Mouse (Mus musculus) midbrain, postnatal 0 days (tissue): ENCODE data around the gene Ccdc62. TPM values are rescaled to one million over a fixed set of nuclear protein-coding genes. Genes with fewer than 3 reads are reported as not detected.
A peak's percentile ranks its signal among the peaks of the same experiment; 100 is the strongest.

Source experiments
- ATAC-seq: fragments of 200-750 bp; cut with Nextera tagmentation; 2 replicates; pipeline ENCODE4 v1.8.0; 2017; ENCODE audit warnings: moderate number of reproducible peaks, mild to moderate bottlenecking, moderate TSS enrichment, moderate library complexity; ENCODE audit not compliant: low FRiP score
- DNase-seq: peaks from one replicate; pipeline ENCODE4 v3.0.0-alpha.2; 2015; ENCODE audit warnings: low spot score
- H3K27ac ChIP-seq: fragments of 300-500 bp; sonication (generic); 2 replicates; pipeline ENCODE4 v1.5.1; 2014; ENCODE audit warnings: low read depth, mild to moderate bottlenecking, low read length, mixed read lengths
- H3K27me3 ChIP-seq: fragments of 300-500 bp; sonication (generic); 2 replicates; pipeline ENCODE4 v1.6.1; 2014; ENCODE audit warnings: low read length, control low read depth, mixed read lengths; ENCODE audit not compliant: insufficient read depth
- H3K36me3 ChIP-seq: fragments of 300-500 bp; sonication (generic); 2 replicates; pipeline ENCODE4 v1.6.1; 2014; ENCODE audit warnings: low read length, control low read depth, mixed read lengths; ENCODE audit not compliant: insufficient read depth
- H3K4me1 ChIP-seq: fragments of 300-500 bp; sonication (generic); 2 replicates; pipeline ENCODE4 v1.6.1; 2014; ENCODE audit warnings: mild to moderate bottlenecking, control low read depth, antibody characterized with exemption, low read length, mixed read lengths; ENCODE audit not compliant: insufficient read depth
- H3K4me2 ChIP-seq: fragments of 300-500 bp; sonication (generic); 2 replicates; pipeline ENCODE4 v1.6.1; 2014; ENCODE audit warnings: low read depth, mild to moderate bottlenecking, low read length, mixed read lengths; ENCODE audit not compliant: poor library complexity, severe bottlenecking
- H3K4me3 ChIP-seq: fragments of 300-500 bp; sonication (generic); 2 replicates; pipeline ENCODE4 v1.5.1; 2014; ENCODE audit warnings: low read depth, mild to moderate bottlenecking, low read length, moderate library complexity
- H3K9ac ChIP-seq: fragments of 300-500 bp; sonication (generic); replicated peaks from 2 replicates; pipeline ENCODE4 v1.6.1; 2014; ENCODE audit warnings: mild to moderate bottlenecking, low read length, moderate library complexity, mixed read lengths; ENCODE audit not compliant: poor library complexity, severe bottlenecking
- H3K9me3 ChIP-seq: fragments of 300-500 bp; sonication (generic); 2 replicates; pipeline ENCODE4 v1.6.1; 2016; ENCODE audit warnings: low read length, control low read depth
- CTCF ChIP-seq: IDR thresholded peaks from 2 replicates; pipeline ENCODE4 v1.5.1; 2016; ENCODE audit warnings: antibody characterized with exemption, mild to moderate bottlenecking
- WGBS: fragments of 180-500 bp; shearing (Covaris S2); extraction: QIAGEN DNeasy Blood & Tissue Kit; methylation state at CpG from one replicate; pipeline ENCODE4 v1.1.7; 2014; 5-methylcytosine and 5-hydroxymethylcytosine counted together
- microRNA-seq: library from miRNA; unstranded; fragments of <30 nt; microRNA quantifications from one replicate; pipeline ENCODE4, GENCODE M21; 2016; ENCODE audit warnings: borderline number of aligned reads
- polyA plus RNA-seq: library from polyadenylated mRNA; unstranded; fragments of >200 nt; fragmentation: Nextera tagmentation; extraction: Ambion mirVana; gene quantifications from 2 replicates; pipeline ENCODE4 v1.2.1, GENCODE M21; 2015
- total RNA-seq: library from RNA; depleted of rRNA; stranded (reverse); fragments of >200 nt; gene quantifications from 2 replicates; pipeline ENCODE4 v1.2.3, GENCODE M21; 2014; rRNA removed

Ccdc62 gene
- total and polyA plus RNA-seq, 2 experiments from 2014 or later, result 0.27 to 2.9 TPM

- H3K4me2 ChIP-seq, result no peak overlapping the region
- no peak overlapping the region for H3K9ac ChIP-seq
- DNase-seq (no peak), ATAC-seq (no peak)
- H3K4me3 ChIP-seq, result no peak overlapping the region
- peaks cover 17% of the 10 kb centered on the region for H3K4me1 ChIP-seq
- peaks cover 4% of the 10 kb centered on the region; the same call in 1 of the 2 replicates for H3K36me3 ChIP-seq
- H3K27ac ChIP-seq, result peak overlapping the region; percentile 65
- no peaks in the 10 kb centered on the region for H3K9me3 ChIP-seq
- 50% methylated on average over 3 of the region's 3 CpGs for WGBS
- TF ChIP-seq CTCF, result no peak
- H3K27me3 ChIP-seq, result no peaks in the 10 kb centered on the region
Observed at GRCm38 (mm10) chr5:124014180-124014579, 83.7 kb downstream of the Ccdc62 start.

GRCm38 (mm10) chr5:124014791-124015251 lies 84.3 kb downstream of the Ccdc62 start:
- no peaks in the 10 kb centered on the region for H3K27me3 ChIP-seq
- no peaks in the 10 kb centered on the region for H3K9me3 ChIP-seq
- H3K4me3 ChIP-seq, result no peak overlapping the region
- no peak overlapping the region; the same call in 1 of the 2 replicates for H3K4me2 ChIP-seq
- H3K36me3 ChIP-seq, result peaks cover under 1% of the 10 kb centered on the region; the same call in 1 of the 2 replicates
- DNase-seq (peak; percentile 76), ATAC-seq (no peak)
- peak overlapping the region; percentile 65 for H3K27ac ChIP-seq
- H3K4me1 ChIP-seq, result peaks cover 17% of the 10 kb centered on the region
- no peak for TF ChIP-seq CTCF
- no peak overlapping the region for H3K9ac ChIP-seq
- 11% methylated on average over 11 of the region's 11 CpGs for WGBS

GRCm38 (mm10) chr5:124015727-124016126 lies 85.2 kb downstream of the Ccdc62 start:
- Histone ChIP-seq H3K9ac (no peak overlapping the region), H3K27ac (no peak overlapping the region), H3K9me3 (no peaks in the 10 kb centered on the region), H3K4me3 (no peak overlapping the region), H3K27me3 (no peaks in the 10 kb centered on the region), H3K36me3 (no peaks in the 10 kb centered on the region), H3K4me1 (peaks cover 9% of the 10 kb centered on the region), H3K4me2 (no peak overlapping the region)
- ATAC-seq (no peak), DNase-seq (no peak)
- WGBS, result 75% methylated on average over 2 of the region's 2 CpGs
- no peak for TF ChIP-seq CTCF

GRCm38 (mm10) chr5:124016291-124016821 lies 85.9 kb downstream of the Ccdc62 start:
- no peak overlapping the region for H3K27ac ChIP-seq
- no peaks in the 10 kb centered on the region for H3K27me3 ChIP-seq
- DNase-seq (no peak), ATAC-seq (no peak)
- WGBS, result 80% methylated on average over 7 of the region's 7 CpGs
- no peak for TF ChIP-seq CTCF
- no peaks in the 10 kb centered on the region for H3K9me3 ChIP-seq
- H3K4me1 ChIP-seq, result peaks cover 6% of the 10 kb centered on the region
- H3K4me2 ChIP-seq, result no peak overlapping the region
- no peaks in the 10 kb centered on the region for H3K36me3 ChIP-seq
- H3K9ac ChIP-seq, result no peak overlapping the region
- no peak overlapping the region for H3K4me3 ChIP-seq

GRCm38 (mm10) chr5:124017941-124018340 lies 87.5 kb downstream of the Ccdc62 start:
- H3K4me1 ChIP-seq, result peaks cover 3% of the 10 kb centered on the region; the same call in 1 of the 2 replicates
- no peaks in the 10 kb centered on the region for H3K9me3 ChIP-seq
- DNase-seq (no peak), ATAC-seq (no peak)
- 66% methylated on average over 9 of the region's 9 CpGs for WGBS
- no peaks in the 10 kb centered on the region for H3K27me3 ChIP-seq
- no peaks in the 10 kb centered on the region for H3K36me3 ChIP-seq
- no peak overlapping the region for H3K4me3 ChIP-seq
- TF ChIP-seq CTCF, result no peak
- no peak overlapping the region for H3K27ac ChIP-seq
- H3K9ac ChIP-seq, result no peak overlapping the region
- no peak overlapping the region for H3K4me2 ChIP-seq

- H3K4me2 ChIP-seq, result no peak overlapping the region
- peaks cover 4% of the 10 kb centered on the region for H3K4me1 ChIP-seq
- no peak for TF ChIP-seq CTCF
- H3K4me3 ChIP-seq, result no peak overlapping the region
- H3K9me3 ChIP-seq, result no peaks in the 10 kb centered on the region
- DNase-seq (no peak), ATAC-seq (no peak)
- no peaks in the 10 kb centered on the region for H3K27me3 ChIP-seq
- no peak overlapping the region for H3K9ac ChIP-seq
- no peaks in the 10 kb centered on the region for H3K36me3 ChIP-seq
- WGBS, result 82% methylated on average over 9 of the region's 9 CpGs
- peak overlapping the region; percentile 18; the same call in 1 of the 2 replicates for H3K27ac ChIP-seq
Observed at GRCm38 (mm10) chr5:124018651-124019050, 88.2 kb downstream of the Ccdc62 start.

Small RNAs within 50 kb of the gene (microRNA-seq; reads per million reads assigned to microRNA genes)
- 1.0 reads per million for gene Mir7032

Other genes with a start within 250 kb of the Ccdc62 start
- 73.1 and 80.0 TPM in 2 replicates for gene Clip1, start 246.1 kb upstream of the Ccdc62 start, total RNA-seq
- 64.2 and 77.5 TPM in 2 replicates for gene Clip1, start 246.1 kb upstream of the Ccdc62 start, polyA plus RNA-seq
- 29.6 and 40.6 TPM in 2 replicates for gene Zcchc8, start 209.6 kb upstream of the Ccdc62 start, total RNA-seq
- gene Zcchc8, start 209.6 kb upstream of the Ccdc62 start, polyA plus RNA-seq, result 41.9 and 46.3 TPM in 2 replicates
- gene Rsrc2, start 181.3 kb upstream of the Ccdc62 start, total RNA-seq, result 41.9 and 71.9 TPM in 2 replicates
- gene Rsrc2, start 181.3 kb upstream of the Ccdc62 start, polyA plus RNA-seq, result 117 and 133 TPM in 2 replicates
- 2.7 and 9.5 TPM in 2 replicates for gene Kntc1, start 181.0 kb upstream of the Ccdc62 start, total RNA-seq
- gene Kntc1, start 181.0 kb upstream of the Ccdc62 start, polyA plus RNA-seq, result 1.8 and 3.0 TPM in 2 replicates
- not detected in 2 replicates for gene Hcar2, start 65.2 kb upstream of the Ccdc62 start, total RNA-seq
- gene Hcar2, start 65.2 kb upstream of the Ccdc62 start, polyA plus RNA-seq, result not detected in 2 replicates
- 1.1 and 1.9 TPM in 2 replicates for gene Hcar1, start 50.7 kb upstream of the Ccdc62 start, total RNA-seq
- 0.64 and 0.71 TPM in 2 replicates for gene Hcar1, start 50.7 kb upstream of the Ccdc62 start, polyA plus RNA-seq
- 13.8 and 25.4 TPM in 2 replicates for gene Denr, start 23.5 kb upstream of the Ccdc62 start, total RNA-seq
- 130 and 158 TPM in 2 replicates for gene Denr, start 23.5 kb upstream of the Ccdc62 start, polyA plus RNA-seq
- gene Gm43518, start 3.3 kb upstream of the Ccdc62 start, total RNA-seq, result 6.0 TPM in 1 of 2 replicates, not detected in the other
- 2.7 and 2.8 TPM in 2 replicates for gene Gm43518, start 3.3 kb upstream of the Ccdc62 start, polyA plus RNA-seq
- gene Hip1r, start 42.9 kb downstream of the Ccdc62 start, total RNA-seq, result 42.9 and 45.4 TPM in 2 replicates
- 25.8 and 30.8 TPM in 2 replicates for gene Hip1r, start 42.9 kb downstream of the Ccdc62 start, polyA plus RNA-seq
- gene Vps37b, start 101.6 kb downstream of the Ccdc62 start, total RNA-seq, result 52.3 and 75.5 TPM in 2 replicates
- 54.3 and 56.2 TPM in 2 replicates for gene Vps37b, start 101.6 kb downstream of the Ccdc62 start, polyA plus RNA-seq
- 41.7 and 42.1 TPM in 2 replicates for gene Abcb9, start 165.1 kb downstream of the Ccdc62 start, total RNA-seq
- 29.6 and 30.1 TPM in 2 replicates for gene Abcb9, start 165.1 kb downstream of the Ccdc62 start, polyA plus RNA-seq
- 54.5 and 70.4 TPM in 2 replicates for gene Ogfod2, start 181.6 kb downstream of the Ccdc62 start, total RNA-seq
- 36.2 and 39.5 TPM in 2 replicates for gene Ogfod2, start 181.6 kb downstream of the Ccdc62 start, polyA plus RNA-seq
- 40.8 and 47.3 TPM in 2 replicates for gene Arl6ip4, start 185.4 kb downstream of the Ccdc62 start, total RNA-seq
- 120 and 124 TPM in 2 replicates for gene Arl6ip4, start 185.4 kb downstream of the Ccdc62 start, polyA plus RNA-seq